Mouse (Mus musculus) myocyte (in vitro differentiated cells): Measurements from ENCODE around the gene Scarf1. TPM values are rescaled to one million over a fixed set of nuclear protein-coding genes. Genes with fewer than 3 reads are reported as not detected.

ENCODE experiments used
- H3K27me3 ChIP-seq: one replicate; pipeline ENCODE4 v1.6.1; 2011; ENCODE audit not compliant: control insufficient read depth, insufficient read depth, insufficient read length
- H3K36me3 ChIP-seq: one replicate; pipeline ENCODE4 v1.6.1; 2011; ENCODE audit not compliant: control insufficient read depth, insufficient read depth
- H3K4me2 ChIP-seq: one replicate; pipeline ENCODE4 v1.6.1; 2011; ENCODE audit warnings: low read depth, control low read depth
- H3K4me3 ChIP-seq: one replicate; pipeline ENCODE4 v1.5.1; 2011; ENCODE audit warnings: mild to moderate bottlenecking, control low read depth, moderate library complexity
- H3K79me2 ChIP-seq: one replicate; pipeline ENCODE4 v1.6.1; 2011; ENCODE audit not compliant: control insufficient read depth, insufficient read depth
- H3ac ChIP-seq: one replicate; pipeline ENCODE4 v1.6.1; 2011; ENCODE audit not compliant: control insufficient read depth, insufficient read length
- CEBPB ChIP-seq: IDR thresholded peaks from 2 replicates; pipeline ENCODE4 v1.6.1; 2011; ENCODE audit warnings: mild to moderate bottlenecking, moderate library complexity; ENCODE audit not compliant: poor library complexity, insufficient read depth, severe bottlenecking
- E2F4 ChIP-seq: IDR thresholded peaks from one replicate; pipeline ENCODE4 v1.6.1; 2011; ENCODE audit warnings: mild to moderate bottlenecking, control low read depth, moderate library complexity; ENCODE audit not compliant: insufficient read depth
- MAX ChIP-seq: IDR thresholded peaks from one replicate; pipeline ENCODE4 v1.6.1; 2011; ENCODE audit warnings: low read depth, mild to moderate bottlenecking, control low read depth
- MYOD1 ChIP-seq, 3 experiments: IDR thresholded peaks; one replicate each; pipeline ENCODE4 v1.6.1; 2011; ENCODE audit warnings: control low read depth in 2 of 3, low read depth in 2 of 3, mild to moderate bottlenecking in 2 of 3, moderate library complexity in 1 of 3; ENCODE audit not compliant: insufficient read length in 2 of 3, control insufficient read depth in 1 of 3
- MYOG ChIP-seq, 3 experiments: IDR thresholded peaks; one replicate each; pipeline ENCODE4 v1.6.1; 2011; ENCODE audit warnings: control low read depth in 2 of 3, low read depth in 2 of 3, mild to moderate bottlenecking in 2 of 3; ENCODE audit not compliant: insufficient read length in 2 of 3, control insufficient read depth in 1 of 3, insufficient read depth in 1 of 3
- POLR2A ChIP-seq: IDR thresholded peaks from one replicate; pipeline ENCODE4 v1.6.1; 2011; ENCODE audit warnings: low read depth, mild to moderate bottlenecking, control low read depth, moderate library complexity; ENCODE audit not compliant: insufficient read length
- POLR2AphosphoS2 ChIP-seq: IDR thresholded peaks from one replicate; pipeline ENCODE4 v1.6.1; 2011; ENCODE audit warnings: low read depth, control low read depth; ENCODE audit not compliant: insufficient read length
- REST ChIP-seq: IDR thresholded peaks from one replicate; pipeline ENCODE4 v1.6.1; 2011; ENCODE audit warnings: mild to moderate bottlenecking, control low read depth, moderate library complexity; ENCODE audit not compliant: insufficient read depth, insufficient read length
- SRF ChIP-seq: IDR thresholded peaks from one replicate; pipeline ENCODE4 v1.6.1; 2011; ENCODE audit warnings: low read depth; ENCODE audit not compliant: control insufficient read depth, insufficient read length
- TCF12 ChIP-seq: IDR thresholded peaks from one replicate; pipeline ENCODE4 v1.6.1; 2011; ENCODE audit warnings: mild to moderate bottlenecking, control low read depth; ENCODE audit not compliant: poor library complexity, insufficient read depth, severe bottlenecking
- TCF3 ChIP-seq: IDR thresholded peaks from one replicate; pipeline ENCODE4 v1.6.1; 2011; ENCODE audit warnings: low read depth, control low read depth; ENCODE audit not compliant: insufficient read length
- USF1 ChIP-seq: IDR thresholded peaks from one replicate; pipeline ENCODE4 v1.6.1; 2011; ENCODE audit warnings: low read depth, mild to moderate bottlenecking, control low read depth, moderate library complexity
- polyA plus RNA-seq: library from polyadenylated mRNA; unstranded; fragments of >200 nt; fragmentation: generic; extraction: Trizol; gene quantifications from one replicate; pipeline ENCODE4 v1.2.1, GENCODE M21; 2012; ENCODE audit warnings: missing spikeins

Gene Scarf1
- polyA plus RNA-seq, 1 experiment, result 0.06 TPM

DNA sequence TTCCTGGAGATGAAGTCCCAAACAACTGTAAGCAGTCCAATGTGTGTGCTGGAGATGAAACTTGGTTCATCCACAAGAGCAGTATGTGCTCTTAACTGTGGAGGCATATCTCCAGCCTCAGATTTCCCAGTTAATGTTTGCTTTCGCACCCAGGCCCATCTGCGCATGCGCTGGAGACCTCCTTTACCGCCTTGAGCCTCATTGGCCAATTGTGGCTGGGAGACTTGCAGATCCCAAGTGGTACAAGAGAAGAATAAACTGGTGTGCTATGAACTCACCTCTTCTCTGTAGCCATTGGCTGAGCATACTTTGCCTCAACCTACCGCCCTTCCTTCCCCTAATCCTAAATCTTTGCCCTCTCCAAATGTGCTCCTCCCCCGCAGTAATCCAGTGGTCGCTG is 40.0 kb upstream of the Scarf1 start:
- Histone ChIP-seq H3K4me3 (no peak overlapping the region), H3K79me2 (no peaks in the 10 kb centered on the region), H3K4me2 (no peak overlapping the region), H3K27me3 (no peaks in the 10 kb centered on the region), H3K36me3 (no peaks in the 10 kb centered on the region), H3ac (no peak overlapping the region)
- TF ChIP-seq USF1, result no peak
- TF ChIP-seq POLR2A, result no peak
- TF ChIP-seq REST, result no peak
- no peak for TF ChIP-seq SRF
- no peak for TF ChIP-seq POLR2AphosphoS2
- no peak for TF ChIP-seq MYOD1 (IDR thresholded peaks at IDR 0.05; ENCODE audit: control insufficient read depth in 1 of 3, insufficient read length in 2 of 3, low read depth in 2 of 3)
- TF ChIP-seq TCF12, result no peak
- TF ChIP-seq TCF3, result no peak
- TF ChIP-seq MAX, result no peak
- no peak for TF ChIP-seq E2F4
- no peak for TF ChIP-seq MYOG (IDR thresholded peaks at IDR 0.05; ENCODE audit: control insufficient read depth in 1 of 3, insufficient read depth in 1 of 3, insufficient read length in 2 of 3, low read depth in 2 of 3)
- no peak for TF ChIP-seq CEBPB

DNA sequence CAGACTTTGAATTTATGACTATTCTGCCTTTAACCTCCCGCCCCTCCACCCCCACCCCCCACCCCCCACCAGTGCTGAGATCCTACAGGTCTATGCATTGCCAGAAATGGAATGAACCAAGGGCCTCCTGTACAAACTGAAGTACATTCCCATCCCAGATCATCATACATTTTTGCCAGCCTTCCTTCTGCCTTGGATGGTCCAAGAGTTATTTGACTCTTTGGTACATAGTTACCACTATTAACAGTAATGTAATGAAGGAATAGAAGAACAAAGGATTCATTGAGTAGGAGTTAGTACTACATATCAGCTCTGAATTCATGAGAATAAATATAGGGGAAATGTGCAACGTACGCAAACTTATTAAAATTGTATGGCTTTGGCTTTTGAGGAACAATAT is 27.1 kb upstream of the Scarf1 start:
- peak overlapping the region; percentile 96 for H3ac ChIP-seq
- H3K4me2 ChIP-seq, result peak overlapping the region; percentile 83
- TF ChIP-seq CEBPB, result no peak
- TF ChIP-seq MYOD1 (IDR thresholded peaks at IDR 0.05; ENCODE audit: control insufficient read depth in 1 of 3, insufficient read length in 2 of 3, low read depth in 2 of 3), result no peak
- no peak for TF ChIP-seq POLR2AphosphoS2
- no peak for TF ChIP-seq REST
- TF ChIP-seq E2F4, result no peak
- no peak for TF ChIP-seq TCF12
- H3K27me3 ChIP-seq, result no peaks in the 10 kb centered on the region
- H3K36me3 ChIP-seq, result peaks cover 20% of the 10 kb centered on the region
- peak overlapping the region; percentile 83 for H3K4me3 ChIP-seq
- H3K79me2 ChIP-seq, result peaks cover 31% of the 10 kb centered on the region

DNA sequence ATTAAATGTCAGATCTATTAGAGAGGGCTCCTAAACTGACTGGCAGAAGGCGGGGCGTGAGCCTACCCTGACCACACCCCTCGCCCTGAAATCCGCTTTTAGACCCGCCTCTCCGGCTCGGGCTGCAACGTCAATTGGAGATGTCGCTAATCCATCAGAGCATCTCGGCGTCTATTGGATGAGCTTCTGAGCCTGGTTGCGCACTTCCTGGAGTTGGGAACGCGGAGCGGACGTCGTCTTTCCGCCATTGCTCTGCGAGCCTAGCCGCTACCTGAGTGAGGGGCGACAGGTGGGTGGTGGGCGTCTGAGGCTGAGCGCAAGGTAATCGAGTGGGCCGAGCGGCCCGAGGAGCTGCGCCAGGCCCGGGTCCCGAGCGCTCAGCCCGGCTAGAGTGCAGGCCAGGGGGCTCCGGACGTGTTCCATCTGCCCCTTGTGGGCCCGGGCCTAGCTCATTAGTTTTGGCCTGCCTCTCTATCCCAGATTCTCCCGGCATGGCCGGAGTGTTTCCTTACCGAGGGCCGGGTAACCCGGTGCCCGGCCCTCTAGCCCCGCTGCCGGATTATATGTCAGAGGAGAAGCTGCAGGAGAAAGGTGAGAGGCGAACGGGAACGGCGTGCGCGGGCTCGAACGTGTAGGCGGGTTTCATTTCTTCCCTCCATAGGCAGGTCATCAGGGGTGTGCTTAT is 26.6 kb upstream of the Scarf1 start, which contains the start of gene Prpf8:
Gene Prpf8, plus strand, starts transcription at position 216 of the 685 bp plus-strand sequence.
- peaks cover 31% of the 10 kb centered on the region for H3K79me2 ChIP-seq
- H3ac ChIP-seq, result peak within 1 kb of the TSS; percentile 96
- peak within 1 kb of the TSS; percentile 94 for H3K4me2 ChIP-seq
- H3K36me3 ChIP-seq, result peaks cover 25% of the 10 kb centered on the region
- TF ChIP-seq TCF12, result no peak
- TF ChIP-seq USF1, result no peak
- peak in 2 of 3 experiments; percentile 14 to 23 for TF ChIP-seq MYOG (IDR thresholded peaks at IDR 0.05; ENCODE audit: control insufficient read depth in 1 of 3, insufficient read depth in 1 of 3, insufficient read length in 2 of 3, low read depth in 2 of 3)
- peak; percentile 76 for TF ChIP-seq POLR2A
- no peak for TF ChIP-seq E2F4
- TF ChIP-seq MAX, result no peak
- TF ChIP-seq MYOD1 (IDR thresholded peaks at IDR 0.05; ENCODE audit: control insufficient read depth in 1 of 3, insufficient read length in 2 of 3, low read depth in 2 of 3), result peak in 2 of 3 experiments; percentile 47 to 68
- TF ChIP-seq POLR2AphosphoS2, result peak; percentile 76
- TF ChIP-seq REST, result no peak
- no peak for TF ChIP-seq SRF
- TF ChIP-seq TCF3, result no peak
- no peak for TF ChIP-seq CEBPB
- H3K4me3 ChIP-seq, result peak within 1 kb of the TSS; percentile 83
- H3K27me3 ChIP-seq, result no peaks in the 10 kb centered on the region

DNA sequence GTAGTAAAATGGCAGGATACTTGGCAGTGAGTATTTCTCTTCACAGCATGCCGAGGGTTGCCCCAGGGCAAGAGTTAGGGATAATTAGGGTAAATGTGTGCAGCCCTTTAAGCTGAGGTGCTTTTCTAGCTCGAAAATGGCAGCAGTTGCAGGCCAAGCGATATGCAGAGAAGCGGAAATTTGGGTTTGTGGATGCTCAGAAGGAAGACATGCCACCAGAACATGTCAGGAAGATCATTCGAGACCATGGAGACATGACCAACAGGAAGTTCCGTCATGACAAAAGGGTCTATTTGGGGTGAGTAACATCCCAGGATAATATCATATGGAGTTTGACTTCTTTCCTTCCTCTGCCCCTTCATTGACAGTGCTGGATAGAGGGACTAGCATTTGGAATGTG is 25.8 kb upstream of the Scarf1 start:
- no peaks in the 10 kb centered on the region for H3K27me3 ChIP-seq
- H3K79me2 ChIP-seq, result peaks cover 31% of the 10 kb centered on the region
- peak overlapping the region; percentile 83 for H3K4me3 ChIP-seq
- TF ChIP-seq MYOD1 (IDR thresholded peaks at IDR 0.05; ENCODE audit: control insufficient read depth in 1 of 3, insufficient read length in 2 of 3, low read depth in 2 of 3) (no peak), MAX (no peak), TCF3 (no peak), USF1 (no peak), POLR2A (no peak)
- peak overlapping the region; percentile 96 for H3ac ChIP-seq
- peak overlapping the region; percentile 94 for H3K4me2 ChIP-seq
- peaks cover 33% of the 10 kb centered on the region for H3K36me3 ChIP-seq
